Mouse (Mus musculus) heart, adult 8-10 months (tissue): ENCODE results near the gene Foxi1. TPM values are rescaled to one million over a fixed set of nuclear protein-coding genes. Genes with fewer than 3 reads are reported as not detected.

Experiments used
- DNase-seq: peaks from one replicate; pipeline ENCODE4 v3.0.0; 2022; ENCODE audit warnings: low spot score
- total RNA-seq, 4 experiments: library from RNA; stranded (reverse); gene quantifications; 2 replicates each; pipeline ENCODE4 v1.2.4; 2022

The Foxi1 gene
- total RNA-seq, 4 experiments from 2014 or later: not detected

DNA sequence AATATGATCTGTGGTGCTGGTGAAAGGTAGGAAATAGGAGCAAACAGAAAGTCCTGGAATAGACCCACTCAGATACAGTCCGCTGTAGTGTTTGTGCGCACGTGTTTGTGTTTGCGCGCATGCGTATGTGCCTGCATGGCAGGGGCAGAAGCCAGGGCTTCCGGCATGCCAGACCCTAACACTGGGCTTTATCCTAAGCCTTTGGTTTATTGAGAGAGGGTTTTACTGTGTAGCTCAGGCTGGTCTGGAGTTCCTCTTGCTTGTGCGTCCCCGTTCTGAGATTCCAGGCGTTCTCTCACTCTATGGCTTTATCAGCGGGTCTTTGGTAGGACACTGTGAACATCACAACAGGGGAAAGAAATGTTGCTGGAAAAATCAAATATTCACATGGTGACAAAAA lies 42.6 kb downstream of the Foxi1 start:
- DNase-seq: no peak

- no peak for DNase-seq
Observed at GRCm38 (mm10) chr11:34158916-34159315, 49.0 kb downstream of the Foxi1 start.

DNA sequence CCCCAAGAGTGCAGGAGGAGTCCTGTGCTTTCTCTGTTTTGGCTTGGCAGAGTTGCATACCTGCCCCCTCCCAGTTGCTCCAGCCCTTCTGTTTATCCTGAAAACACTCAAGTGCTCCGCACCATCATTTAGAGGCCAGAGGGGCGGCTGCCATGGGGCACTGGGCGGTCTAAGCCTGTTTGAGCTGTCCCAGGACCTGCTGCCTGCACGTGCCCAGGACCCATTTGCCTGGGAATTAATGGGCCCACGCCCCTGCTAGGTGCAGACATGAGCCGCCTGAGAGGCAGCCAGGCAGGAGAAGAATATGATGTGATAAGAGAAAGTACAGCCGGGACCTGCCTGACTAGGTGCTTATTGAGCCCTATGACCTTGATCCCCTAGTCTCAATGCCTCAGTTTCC lies 52.7 kb downstream of the Foxi1 start:
- no peak for DNase-seq

Other genes starting within 250 kb of the Foxi1 start
- 1 to 10 TPM in 1 of 4 experiments, under 1 TPM in 3; 0.44 to 1.1 (median 0.73) TPM for gene Kcnmb1, start 245.1 kb downstream of the Foxi1 start, total RNA-seq
- gene Kcnip1, start 214.9 kb downstream of the Foxi1 start, total RNA-seq: under 1 TPM in 3 of 4 experiments, not detected in 1; 0.11 to 0.35 (median 0.17) TPM
- 1 to 10 TPM; 1.5 to 5.1 (median 1.9) TPM for gene Lcp2, start 161.2 kb downstream of the Foxi1 start, total RNA-seq
- not detected for gene 4930469K13Rik, start 109.5 kb downstream of the Foxi1 start, total RNA-seq
- not detected for gene Fam196b, start 106.7 kb upstream of the Foxi1 start, total RNA-seq